Mouse (Mus musculus): Measurements from ENCODE around the gene Orai3. TPM values are rescaled to one million over a fixed set of nuclear protein-coding genes. Genes with fewer than 3 reads are reported as not detected.

Orai3 gene
- total and polyA plus RNA-seq, 3 experiments: 21.9 to 27.5 (median 23.5) TPM

DNA sequence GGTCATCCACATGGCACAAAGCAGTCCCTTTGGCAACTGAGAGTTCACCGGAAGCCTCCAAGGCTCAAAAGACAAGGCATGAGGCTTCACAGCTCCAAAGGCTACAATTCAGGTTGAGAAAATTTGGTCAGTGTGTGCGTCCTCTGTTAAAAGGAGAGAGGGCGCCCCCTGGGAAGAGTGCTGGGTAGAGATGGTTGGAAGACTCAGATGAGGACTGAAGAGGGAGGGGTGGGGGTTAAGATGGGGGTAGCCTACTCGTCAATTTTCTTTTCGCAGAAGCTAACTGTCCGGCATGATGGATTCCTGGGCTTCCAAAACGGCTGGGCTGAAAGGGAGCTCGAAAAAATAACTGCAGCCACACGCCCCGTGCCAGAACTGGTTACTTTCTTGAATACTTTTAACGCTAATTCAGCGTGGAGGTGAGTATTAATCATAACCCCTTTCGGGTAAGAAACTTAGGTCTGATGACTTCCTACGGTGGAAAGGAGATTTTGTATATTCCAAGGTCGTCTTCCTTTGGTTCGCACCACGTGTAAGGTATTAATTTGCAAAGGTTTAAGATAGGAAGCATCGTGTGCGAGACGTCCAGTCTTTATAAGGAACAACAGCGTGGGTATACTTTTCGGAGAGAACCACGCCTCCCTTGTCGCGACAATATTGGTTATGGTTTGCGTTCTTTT lies 25.1 kb upstream of the Orai3 start, which contains the start of gene Fbxl19:
Gene Fbxl19, plus strand, starts transcription at position 178 of the 680 bp plus-strand sequence.
- H3K36me3 ChIP-seq (ENCODE audit: control insufficient read depth, insufficient read depth, low read length): no peaks in the 10 kb centered on the region
- peak within 1 kb of the TSS; percentile 79 for H3K4me3 ChIP-seq
- peak within 1 kb of the TSS; percentile 86 for H3K27ac ChIP-seq
- intact Hi-C loops (cut with DNase I): loop anchor here (1.0 kb wide), 1 partner anchor 69 kb away; no protein-coding TSS in a partner anchor
- H3K79me2 ChIP-seq (replicated peaks; ENCODE audit: control insufficient read depth, insufficient read depth, low read length): no peaks in the 10 kb centered on the region
- peak within 1 kb of the TSS; percentile 57 for H3K9ac ChIP-seq (ENCODE audit: low read depth, low read length)
- under 1% methylated on average over 26 of the region's 26 CpGs for WGBS
- H3K27me3 ChIP-seq (ENCODE audit: control insufficient read depth, insufficient read depth, low read length): no peaks in the 10 kb centered on the region
- peak; percentile 70 to 73 for DNase-seq
- peaks cover 2% of the 10 kb centered on the region for H3K4me1 ChIP-seq (ENCODE audit: control insufficient read depth, insufficient read depth, low read length)
- peak; percentile 68 for TF ChIP-seq CTCF (IDR thresholded peaks at IDR 0.05)
- 0 out of 2 replicates have a peak, but pooled peaks have one; percentile 29 for TF ChIP-seq EP300 (IDR thresholded peaks at IDR 0.05; ENCODE audit: insufficient read depth, low read depth, low read length)
- TF ChIP-seq POLR2A (IDR thresholded peaks at IDR 0.05; ENCODE audit: insufficient read depth, low read depth, low read length): no peak

GRCm38 (mm10) chr7:127745251-127745651 lies 24.4 kb upstream of the Orai3 start:
- Histone ChIP-seq H3K9ac (ENCODE audit: low read depth, low read length) (peak overlapping the region; percentile 57), H3K36me3 (ENCODE audit: control insufficient read depth, insufficient read depth, low read length) (no peaks in the 10 kb centered on the region), H3K27me3 (ENCODE audit: control insufficient read depth, insufficient read depth, low read length) (no peaks in the 10 kb centered on the region), H3K4me1 (ENCODE audit: control insufficient read depth, insufficient read depth, low read length) (peaks cover 2% of the 10 kb centered on the region), H3K27ac (peak overlapping the region; percentile 86), H3K79me2 (replicated peaks; ENCODE audit: control insufficient read depth, insufficient read depth, low read length) (no peaks in the 10 kb centered on the region), H3K4me3 (peak overlapping the region; percentile 79)
- under 1% methylated on average over 19 of the region's 19 CpGs for WGBS
- peak; percentile 83 to 94 for DNase-seq
- intact Hi-C loops (cut with DNase I): no loop called here
- TF ChIP-seq CTCF (IDR thresholded peaks at IDR 0.05) (peak; percentile 18; the same call in 1 of the 2 replicates), POLR2A (IDR thresholded peaks at IDR 0.05; ENCODE audit: insufficient read depth, low read depth, low read length) (peak; percentile 71), EP300 (IDR thresholded peaks at IDR 0.05; ENCODE audit: insufficient read depth, low read depth, low read length) (peak; percentile 75)

DNA sequence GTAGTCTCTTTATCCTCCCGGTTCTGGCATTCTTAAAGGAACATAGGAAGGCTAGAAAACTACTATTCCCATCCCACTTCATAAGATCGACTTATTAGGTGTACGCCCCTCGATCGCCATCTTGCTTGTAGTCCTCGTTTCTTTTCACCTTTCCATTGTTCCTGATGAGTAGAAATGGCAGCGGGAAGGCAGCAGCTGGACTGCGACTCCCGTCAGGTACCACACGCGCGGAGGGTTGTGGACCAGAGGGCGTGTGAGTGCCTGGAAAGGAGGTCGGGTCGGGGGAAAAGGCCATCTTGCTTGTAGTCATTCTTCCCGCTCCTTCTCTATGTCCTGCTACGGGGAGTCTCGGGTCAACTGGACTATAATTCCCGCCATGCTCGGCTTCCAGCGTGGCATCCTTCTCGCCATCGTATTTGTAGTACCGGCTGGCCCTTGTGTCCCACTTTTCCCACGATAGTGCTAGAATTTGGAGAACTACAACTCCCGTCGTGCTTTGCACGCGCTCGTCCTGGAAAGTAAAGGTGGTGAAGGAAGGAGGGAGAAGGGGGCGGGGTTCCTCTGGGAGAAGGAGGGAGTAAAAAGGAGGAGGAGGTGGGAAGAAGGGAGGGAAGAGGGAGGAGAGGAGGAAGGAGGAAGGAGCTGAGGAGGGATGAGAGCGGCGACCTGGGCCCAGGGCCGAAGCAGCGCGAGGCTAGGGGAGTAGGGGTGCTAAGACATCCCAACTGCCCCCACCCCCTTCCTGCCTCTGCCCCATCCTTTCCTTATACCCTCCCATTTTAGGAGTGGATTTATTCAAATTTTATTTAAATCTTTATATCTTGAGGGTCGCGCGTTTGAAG lies 23.7 kb upstream of the Orai3 start:
- under 1% methylated on average over 39 of the region's 39 CpGs for whole genome bisulfite sequencing
- DNase-seq: peak; percentile 89 to 97
- Histone ChIP-seq H3K9ac (ENCODE audit: low read depth, low read length) (peak overlapping the region; percentile 61), H3K36me3 (ENCODE audit: control insufficient read depth, insufficient read depth, low read length) (no peaks in the 10 kb centered on the region), H3K79me2 (replicated peaks; ENCODE audit: control insufficient read depth, insufficient read depth, low read length) (no peaks in the 10 kb centered on the region), H3K4me1 (ENCODE audit: control insufficient read depth, insufficient read depth, low read length) (peaks cover 2% of the 10 kb centered on the region), H3K27me3 (ENCODE audit: control insufficient read depth, insufficient read depth, low read length) (no peaks in the 10 kb centered on the region), H3K27ac (peak overlapping the region; percentile 86), H3K4me3 (peak overlapping the region; percentile 79)
- TF ChIP-seq POLR2A (IDR thresholded peaks at IDR 0.05; ENCODE audit: insufficient read depth, low read depth, low read length) (peak; percentile 66), CTCF (IDR thresholded peaks at IDR 0.05) (no peak), EP300 (IDR thresholded peaks at IDR 0.05; ENCODE audit: insufficient read depth, low read depth, low read length) (peak; percentile 69)
- intact Hi-C loops (cut with DNase I): loop anchor here (2.0 kb wide), 1 partner anchor 33 kb away; the partner anchor contains the start of gene Ctf1

DNA sequence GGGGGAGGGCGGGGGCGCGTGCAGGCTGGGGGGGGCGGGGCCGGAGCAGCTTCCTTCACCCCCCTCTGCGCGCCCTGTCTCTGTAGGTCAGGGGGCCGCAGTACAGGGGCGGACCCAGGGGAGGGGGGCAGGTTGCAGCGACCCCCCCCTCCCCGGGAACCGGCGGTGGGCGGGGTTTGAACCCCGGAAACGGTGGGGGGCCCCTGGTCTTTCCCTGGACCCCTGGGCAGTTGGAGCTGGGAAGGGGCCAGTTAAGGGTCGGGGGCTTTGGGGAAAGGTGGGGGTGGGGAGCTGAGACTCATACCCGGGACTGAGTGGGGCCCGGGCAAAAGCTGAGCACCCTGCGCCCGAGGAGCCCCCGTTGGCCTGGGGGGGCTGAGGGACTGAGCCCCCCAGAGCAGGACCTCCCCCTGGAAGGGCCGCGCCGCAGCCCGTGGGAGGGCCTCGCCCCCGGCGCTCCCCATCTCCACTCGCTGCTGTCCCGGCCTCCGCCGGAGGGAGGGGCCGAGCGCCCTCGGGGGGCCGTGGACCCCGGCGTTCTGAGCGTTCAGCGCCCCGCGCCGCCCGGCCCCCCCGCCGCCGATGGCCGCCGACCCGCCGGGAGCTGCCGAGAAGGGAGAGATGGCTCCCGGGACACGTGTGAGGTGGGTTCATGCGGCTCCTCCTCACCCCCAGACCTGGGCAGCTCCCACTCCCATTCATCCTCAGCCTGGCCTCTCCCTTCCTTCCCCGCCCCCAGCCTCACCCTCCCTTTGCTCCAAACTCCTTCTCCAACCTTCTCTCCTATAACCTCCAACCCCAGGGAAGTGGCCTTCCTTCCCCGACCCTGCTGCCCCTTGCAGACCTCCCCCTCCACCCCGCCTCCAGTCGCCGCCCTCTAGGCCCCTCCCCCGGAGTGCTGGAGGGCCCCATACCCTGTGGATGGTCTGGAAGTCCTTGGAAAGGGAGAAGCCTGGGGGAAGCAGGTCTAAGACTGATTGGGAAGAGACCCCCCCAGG lies 22.8 kb upstream of the Orai3 start:
- no peaks in the 10 kb centered on the region for H3K79me2 ChIP-seq (replicated peaks; ENCODE audit: control insufficient read depth, insufficient read depth, low read length)
- intact Hi-C loops (cut with DNase I): loop anchor here (2.0 kb wide), 1 partner anchor 34 kb away; the partner anchor contains the start of gene Ctf1
- H3K4me1 ChIP-seq (ENCODE audit: control insufficient read depth, insufficient read depth, low read length): peaks cover 2% of the 10 kb centered on the region
- no peaks in the 10 kb centered on the region for H3K36me3 ChIP-seq (ENCODE audit: control insufficient read depth, insufficient read depth, low read length)
- peak overlapping the region; percentile 79 for H3K4me3 ChIP-seq
- TF ChIP-seq EP300 (IDR thresholded peaks at IDR 0.05; ENCODE audit: insufficient read depth, low read depth, low read length) (no peak), POLR2A (IDR thresholded peaks at IDR 0.05; ENCODE audit: insufficient read depth, low read depth, low read length) (no peak), CTCF (IDR thresholded peaks at IDR 0.05) (no peak)
- H3K9ac ChIP-seq (ENCODE audit: low read depth, low read length): peak overlapping the region; percentile 32
- no peaks in the 10 kb centered on the region for H3K27me3 ChIP-seq (ENCODE audit: control insufficient read depth, insufficient read depth, low read length)
- peak; percentile 36 to 45 for DNase-seq
- H3K27ac ChIP-seq: peak overlapping the region; percentile 86
- 3% methylated on average over 51 of the region's 62 CpGs for WGBS

Measured in heart, adult 2 months (tissue).